Mouse (Mus musculus) heart, embryonic 14.5 days (tissue): Measurements from ENCODE around the gene Cbx6. TPM values are rescaled to one million over a fixed set of nuclear protein-coding genes. Genes with fewer than 3 reads are reported as not detected.

Source experiments
- ATAC-seq: fragments of 200-750 bp; cut with Nextera tagmentation; 2 replicates; pipeline ENCODE4 v1.8.0; 2017; ENCODE audit warnings: low read depth, moderate TSS enrichment; ENCODE audit not compliant: insufficient number of reproducible peaks, insufficient read depth, low FRiP score
- H3K27ac ChIP-seq, 2 experiments: fragments of 200-500 bp in 1 of 2; fragments of 300-500 bp in 1 of 2; sonication (generic) in 1 of 2; replicated peaks in 1 of 2; 2 replicates each; pipeline ENCODE4 v1.5.1; 2012 to 2014; ENCODE audit warnings: low read depth in 2 of 2, low read length in 2 of 2, control low read depth in 1 of 2, mild to moderate bottlenecking in 1 of 2, mixed read lengths in 1 of 2; ENCODE audit not compliant: control insufficient read depth in 1 of 2, insufficient read depth in 1 of 2
- H3K27me3 ChIP-seq: fragments of 300-500 bp; sonication (generic); 2 replicates; pipeline ENCODE4 v1.6.1; 2014; ENCODE audit warnings: mild to moderate bottlenecking, low read length, control low read depth; ENCODE audit not compliant: control insufficient read depth, insufficient read depth
- H3K36me3 ChIP-seq: fragments of 300-500 bp; sonication (generic); 2 replicates; pipeline ENCODE4 v1.6.1; 2014; ENCODE audit warnings: mild to moderate bottlenecking, control low read depth, low read length, mixed read lengths; ENCODE audit not compliant: control insufficient read depth, insufficient read depth
- H3K4me1 ChIP-seq, 2 experiments: fragments of 200-500 bp in 1 of 2; fragments of 300-500 bp in 1 of 2; sonication (generic) in 1 of 2; 2 replicates each; pipeline ENCODE4 v1.6.1; 2012 to 2014; ENCODE audit warnings: low read length in 2 of 2, control low read depth in 1 of 2, mixed read lengths in 1 of 2; ENCODE audit not compliant: control insufficient read depth in 2 of 2, insufficient read depth in 2 of 2
- H3K4me2 ChIP-seq: fragments of 300-500 bp; sonication (generic); 2 replicates; pipeline ENCODE4 v1.6.1; 2014; ENCODE audit warnings: mild to moderate bottlenecking, low read length
- H3K4me3 ChIP-seq, 2 experiments: fragments of 200-500 bp in 1 of 2; fragments of 300-500 bp in 1 of 2; sonication (generic) in 1 of 2; 2 replicates each; pipeline ENCODE4 v1.5.1; 2012 to 2014; ENCODE audit warnings: low read length in 2 of 2, mild to moderate bottlenecking in 2 of 2, control low read depth in 1 of 2, low read depth in 1 of 2, moderate library complexity in 1 of 2; ENCODE audit not compliant: control insufficient read depth in 1 of 2, insufficient read depth in 1 of 2
- H3K9ac ChIP-seq: fragments of 300-500 bp; sonication (generic); 2 replicates; pipeline ENCODE4 v1.6.1; 2014; ENCODE audit warnings: mild to moderate bottlenecking, low read length
- H3K9me3 ChIP-seq: fragments of 300-500 bp; sonication (generic); 2 replicates; pipeline ENCODE4 v1.6.1; 2016; ENCODE audit warnings: low read length, control low read depth; ENCODE audit not compliant: control insufficient read depth
- WGBS: fragments of 180-500 bp; shearing (Covaris S2); extraction: QIAGEN DNeasy Blood & Tissue Kit; methylation state at CpG from one replicate; pipeline ENCODE4 v1.1.7; 2014; 5-methylcytosine and 5-hydroxymethylcytosine counted together
- polyA plus RNA-seq: library from polyadenylated mRNA; unstranded; fragments of >200 nt; fragmentation: Nextera tagmentation; extraction: Ambion mirVana; gene quantifications from 2 replicates; pipeline ENCODE4 v1.2.1, GENCODE M21; 2014

The Cbx6 gene
- polyA plus RNA-seq, 1 experiment from 2014 or later, result 33.0 TPM

DNA sequence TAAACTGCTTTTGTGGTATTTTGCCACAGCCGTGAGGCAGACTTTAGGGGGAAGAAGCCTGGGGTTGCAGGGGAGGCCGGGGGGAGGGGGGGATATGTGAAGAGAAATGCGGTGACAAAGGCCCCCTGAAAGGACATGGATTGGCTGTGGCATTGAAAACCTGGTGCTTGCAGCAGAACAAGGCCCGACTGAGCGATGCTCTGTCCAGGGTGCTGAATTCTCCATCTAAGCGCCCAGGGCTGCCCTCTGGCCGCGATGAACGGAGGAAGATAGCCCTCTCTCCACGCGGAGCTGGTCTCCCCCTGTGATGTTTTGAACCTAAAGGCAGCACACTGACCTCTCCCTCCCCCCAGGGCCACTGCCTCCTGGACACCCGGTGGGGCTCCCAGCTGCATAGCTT is 43.0 kb downstream of the Cbx6 start:
- Histone ChIP-seq H3K9ac (no peak overlapping the region), H3K9me3 (no peaks in the 10 kb centered on the region), H3K36me3 (no peaks in the 10 kb centered on the region), H3K27me3 (peaks cover 16% of the 10 kb centered on the region), H3K27ac (no peak overlapping the region), H3K4me1 (no peaks in the 10 kb centered on the region), H3K4me3 (no peak overlapping the region), H3K4me2 (no peak overlapping the region)
- ATAC-seq, result no peak
- WGBS, result 0% methylated on average over 12 of the region's 12 CpGs

DNA sequence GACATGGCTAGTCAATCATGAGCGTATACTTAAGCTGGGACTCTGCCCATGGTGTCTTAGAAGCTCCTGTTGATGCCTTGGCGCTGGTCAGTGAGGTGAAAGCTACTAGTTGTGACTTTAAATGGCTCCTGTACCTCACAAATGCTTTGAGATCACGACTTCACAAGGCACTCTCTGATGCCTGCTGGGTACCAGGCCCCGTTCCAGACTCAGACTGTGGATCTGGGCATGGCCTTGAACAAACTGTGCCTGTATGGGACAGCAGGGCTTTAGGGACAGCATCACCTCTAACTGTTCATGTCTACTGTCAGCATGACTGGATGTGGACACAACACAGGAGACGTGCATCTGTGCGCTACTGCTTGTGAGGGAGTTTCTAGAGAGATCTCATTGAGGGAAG is 43.6 kb downstream of the Cbx6 start:
- H3K4me1 ChIP-seq, result no peaks in the 10 kb centered on the region
- peaks cover 16% of the 10 kb centered on the region for H3K27me3 ChIP-seq
- H3K4me2 ChIP-seq, result no peak overlapping the region
- H3K36me3 ChIP-seq, result no peaks in the 10 kb centered on the region
- no peak for ATAC-seq
- no peak overlapping the region for H3K9ac ChIP-seq
- no peaks in the 10 kb centered on the region for H3K9me3 ChIP-seq
- H3K4me3 ChIP-seq, result no peak overlapping the region
- 80% methylated on average over 6 of the region's 6 CpGs for WGBS
- no peak overlapping the region for H3K27ac ChIP-seq

DNA sequence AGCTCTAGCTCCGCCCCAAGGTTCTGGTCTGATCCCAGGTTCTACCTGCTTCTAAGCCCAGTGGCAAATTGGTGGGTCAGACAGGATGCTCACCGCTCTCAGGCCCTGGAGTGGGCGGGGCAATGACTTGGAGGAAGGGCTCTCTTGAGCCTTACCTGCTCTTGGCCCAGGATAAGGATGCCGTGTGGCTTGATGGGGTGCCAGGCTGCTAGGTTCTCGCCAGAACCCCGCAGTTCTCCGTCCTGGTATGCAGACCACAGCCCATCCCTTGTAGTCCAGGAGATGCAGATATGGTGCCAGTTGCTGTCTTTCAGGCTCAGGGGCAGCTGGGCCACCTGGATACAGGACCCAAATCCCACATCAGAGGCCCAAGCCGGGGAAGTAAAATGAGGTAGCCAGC is 44.4 kb downstream of the Cbx6 start:
- H3K9me3 ChIP-seq, result no peaks in the 10 kb centered on the region
- H3K9ac ChIP-seq, result no peak overlapping the region
- no peak overlapping the region for H3K4me3 ChIP-seq
- no peaks in the 10 kb centered on the region for H3K36me3 ChIP-seq
- no peaks in the 10 kb centered on the region for H3K4me1 ChIP-seq
- no peak for ATAC-seq
- 44% methylated on average over 8 of the region's 8 CpGs for WGBS
- H3K4me2 ChIP-seq, result no peak overlapping the region
- H3K27me3 ChIP-seq, result peaks cover 23% of the 10 kb centered on the region
- no peak overlapping the region for H3K27ac ChIP-seq

- no peak overlapping the region for H3K4me2 ChIP-seq
- no peaks in the 10 kb centered on the region for H3K36me3 ChIP-seq
- H3K4me1 ChIP-seq, result no peaks in the 10 kb centered on the region
- H3K27me3 ChIP-seq, result peaks cover 18% of the 10 kb centered on the region
- WGBS, result 56% methylated on average over 8 of the region's 8 CpGs
- H3K9ac ChIP-seq, result no peak overlapping the region
- ATAC-seq, result no peak
- H3K9me3 ChIP-seq, result no peaks in the 10 kb centered on the region
- no peak overlapping the region for H3K27ac ChIP-seq
- H3K4me3 ChIP-seq, result no peak overlapping the region
Measured at GRCm38 (mm10) chr15:79787815-79788214, 46.7 kb downstream of the Cbx6 start.

DNA sequence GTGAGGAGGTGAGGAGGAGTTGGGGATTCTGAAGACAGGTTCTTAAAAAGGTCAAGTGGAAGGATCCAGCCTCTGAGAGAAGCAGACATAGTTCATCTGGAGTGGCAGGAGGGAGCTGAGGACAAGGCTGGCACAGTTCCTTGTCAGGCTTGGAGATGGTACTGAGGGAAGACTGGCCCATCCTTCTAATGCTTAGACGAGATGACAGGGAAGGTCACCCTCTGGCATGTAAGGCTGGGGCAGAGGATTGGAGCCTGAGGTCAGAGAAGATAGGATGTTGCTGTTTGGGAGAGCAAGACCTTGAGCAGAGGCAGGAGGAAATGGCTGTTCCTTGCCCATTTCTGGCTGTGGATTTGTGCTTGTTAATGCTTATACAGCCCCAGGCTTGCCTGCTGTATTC is 49.4 kb downstream of the Cbx6 start:
- peaks cover 10% of the 10 kb centered on the region; the same call in 1 of the 2 replicates for H3K27me3 ChIP-seq
- ATAC-seq, result no peak
- no peaks in the 10 kb centered on the region for H3K9me3 ChIP-seq
- H3K27ac ChIP-seq, result no peak overlapping the region
- H3K4me3 ChIP-seq, result no peak overlapping the region
- H3K9ac ChIP-seq, result no peak overlapping the region
- no peaks in the 10 kb centered on the region for H3K36me3 ChIP-seq
- H3K4me2 ChIP-seq, result no peak overlapping the region
- H3K4me1 ChIP-seq, result no peaks in the 10 kb centered on the region
- WGBS, result 40% methylated on average over 1 of the region's 1 CpGs

DNA sequence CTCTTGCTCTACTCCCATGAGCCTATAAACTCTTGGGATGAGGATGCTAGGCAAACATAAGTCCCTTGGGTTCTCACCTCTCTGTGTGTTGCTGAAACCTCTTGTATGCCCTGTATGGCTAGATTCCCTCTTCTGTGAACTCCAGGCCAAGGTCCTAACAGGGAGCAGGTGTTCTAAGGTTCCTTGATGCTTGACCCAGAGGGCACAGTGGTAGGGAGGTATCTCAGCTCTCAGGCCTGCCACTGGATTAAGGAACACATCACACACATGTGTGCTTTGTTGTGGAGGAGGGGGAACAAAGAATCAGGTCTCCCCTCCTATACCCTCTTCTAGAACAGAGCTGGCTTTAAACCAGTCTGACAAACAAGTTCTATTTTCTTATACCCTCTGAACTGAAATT is 56.7 kb downstream of the Cbx6 start, which contains the start of gene Dnal4:
TSS of gene Dnal4 (minus strand) at position 101 of the 400 bp plus-strand sequence.
- H3K4me3 ChIP-seq, result no peak within 1 kb of the TSS
- H3K4me1 ChIP-seq, result peaks cover 7 to 10% of the 10 kb centered on the region in 2 experiments
- no peaks in the 10 kb centered on the region for H3K27me3 ChIP-seq
- no peak for ATAC-seq
- H3K27ac ChIP-seq, result no peak within 1 kb of the TSS
- H3K9me3 ChIP-seq, result no peaks in the 10 kb centered on the region
- H3K9ac ChIP-seq, result no peak within 1 kb of the TSS
- no peaks in the 10 kb centered on the region for H3K36me3 ChIP-seq
- H3K4me2 ChIP-seq, result no peak within 1 kb of the TSS

GRCm38 (mm10) chr15:79775662-79776061 is 58.8 kb downstream of the Cbx6 start:
- Histone ChIP-seq H3K27me3 (no peaks in the 10 kb centered on the region), H3K36me3 (no peaks in the 10 kb centered on the region), H3K4me3 (no peak overlapping the region), H3K27ac (no peak overlapping the region), H3K9me3 (no peaks in the 10 kb centered on the region), H3K9ac (no peak overlapping the region), H3K4me1 (peaks cover 15 to 18% of the 10 kb centered on the region in 2 experiments), H3K4me2 (no peak overlapping the region)
- WGBS, result 50% methylated on average over 7 of the region's 7 CpGs
- ATAC-seq, result no peak
